In the genomic region with DNA sequence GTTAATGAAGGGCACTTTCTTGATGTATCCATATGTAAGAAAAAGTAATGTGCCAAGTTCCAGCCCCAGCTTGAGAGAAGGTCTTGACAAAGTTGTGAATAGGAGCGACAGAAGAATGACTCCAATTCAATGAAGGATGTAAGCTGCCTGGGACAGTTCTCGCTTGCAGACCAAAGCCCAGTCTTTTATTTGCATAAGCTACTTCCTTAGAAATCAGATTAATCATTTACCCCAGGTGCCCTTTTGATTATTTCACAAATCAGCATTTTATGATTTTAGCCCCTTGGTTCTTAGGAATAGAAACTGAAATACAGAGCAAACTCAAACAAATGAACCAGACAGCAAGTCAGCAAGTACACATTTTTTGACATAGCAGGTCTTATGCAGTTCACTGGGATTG, we compare ENCODE assay signal across 16 mouse cellular contexts.
"Had no signal": no experiment of that assay in that cellular context is flagged by ENCODE, and none has a peak within 500 bp of the region (broad histone marks: within the 10 kb centered on the region; RNA-seq: fewer than 3 reads in every experiment).

No protein-coding gene starts in this region.

- H3K9me3 ChIP-seq: neural tube, embryonic 13.5 days; neural tube, embryonic 15.5 days; stomach, embryonic 15.5 days had no signal

- H3K9ac ChIP-seq: neural tube, embryonic 13.5 days; neural tube, embryonic 15.5 days; stomach, embryonic 15.5 days had no signal

- H3K4me3 ChIP-seq: neural tube, embryonic 13.5 days; neural tube, embryonic 15.5 days; stomach, embryonic 15.5 days had no signal

- H3K4me1 ChIP-seq: neural tube, embryonic 13.5 days; neural tube, embryonic 15.5 days; stomach, embryonic 15.5 days had no signal

- H3K36me3 ChIP-seq: neural tube, embryonic 13.5 days; neural tube, embryonic 15.5 days; stomach, embryonic 15.5 days had no signal

- DNase-seq: retina, postnatal 1 day; right cerebral cortex, adult 18-20 months; right cerebral cortex, postnatal 14 days; right cerebral cortex, postnatal 25 days; right cerebral cortex, postnatal 4 days; spleen, adult 18-20 months; thymus, adult 18-20 months; thymus, adult 2 months; thymus, postnatal 14 days; thymus, postnatal 25 days; thymus, postnatal 36 days; thymus, postnatal 4 days had no signal

- H3K27ac ChIP-seq: neural tube, embryonic 13.5 days; neural tube, embryonic 15.5 days; stomach, embryonic 15.5 days; stomach, postnatal 0 days had no signal

- H3K4me2 ChIP-seq: neural tube, embryonic 13.5 days; neural tube, embryonic 15.5 days; stomach, embryonic 15.5 days had no signal

- H3K27me3 ChIP-seq: neural tube, embryonic 13.5 days; neural tube, embryonic 15.5 days; stomach, embryonic 15.5 days had no signal
